Mouse (Mus musculus) small intestine, adult 2 months (tissue): ENCODE measurements around the gene Ppara.

Source experiments
- CTCF ChIP-seq: fragments of 200-500 bp; IDR thresholded peaks from 2 replicates; pipeline ENCODE4 v1.5.1; 2012; ENCODE audit warnings: low read depth, mild to moderate bottlenecking, control low read depth, inconsistent platforms, low read length, moderate library complexity, mixed read lengths; ENCODE audit not compliant: insufficient replicate concordance, insufficient read length; ENCODE audit errors: extremely low read depth
- POLR2A ChIP-seq: fragments of 200-500 bp; IDR thresholded peaks from 2 replicates; pipeline ENCODE4 v1.6.1; 2012; ENCODE audit warnings: low read depth, mild to moderate bottlenecking, control low read depth, inconsistent platforms, low read length, moderate library complexity

GRCm38 (mm10) chr15:85832599-85832998 is 97.8 kb downstream of the Ppara start:
- TF ChIP-seq CTCF, result no peak
- no peak for TF ChIP-seq POLR2A
